9 mouse cellular contexts compared by ENCODE assay signal in the genomic region with DNA sequence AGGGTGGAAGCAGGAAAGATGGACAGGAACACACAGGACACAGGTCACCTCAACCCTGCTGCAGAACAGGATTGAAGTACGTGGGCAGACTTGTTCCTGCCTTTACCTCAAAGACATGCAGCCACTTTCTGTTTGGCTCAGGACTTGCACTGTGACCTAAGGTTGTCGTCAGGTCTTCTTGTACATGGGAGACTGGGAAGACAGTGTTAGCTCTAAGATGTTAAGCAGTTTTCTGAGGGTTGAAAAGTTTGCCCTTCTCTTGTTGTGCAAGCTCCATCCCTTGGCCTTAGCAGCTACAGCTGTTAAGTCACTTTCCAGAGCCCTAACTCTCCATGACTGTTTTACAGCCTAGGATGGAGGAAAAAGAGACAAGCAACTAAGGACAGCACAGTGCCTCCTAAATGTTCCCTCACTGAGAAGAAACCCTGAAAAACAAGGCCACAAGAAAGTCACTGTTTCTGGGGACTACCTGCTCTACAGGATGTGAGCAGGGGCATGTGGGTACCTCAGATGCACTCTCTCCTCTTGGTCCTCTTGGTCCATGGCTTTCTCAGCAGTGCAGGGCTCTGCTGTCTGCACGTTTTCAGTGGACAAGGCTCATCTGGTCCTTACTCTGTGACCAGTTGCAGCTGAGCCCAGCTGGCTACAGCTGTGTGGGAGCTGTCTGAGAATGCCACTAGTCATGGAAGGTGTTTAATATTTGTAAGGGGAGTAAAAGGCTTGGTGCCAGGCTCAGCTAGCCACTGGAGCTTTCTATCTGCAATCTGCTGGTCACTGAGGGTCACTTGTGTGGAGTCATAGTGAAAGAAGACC.
DNase-seq lines count a peak whose midpoint lies in the region; ATAC-seq and TF ChIP-seq lines count a peak whose summit lies in the region.
"Had no signal": no experiment of that assay in that cellular context is flagged by ENCODE, and none has a peak within 500 bp of the region (broad histone marks: within the 10 kb centered on the region; RNA-seq: fewer than 3 reads in every experiment).

No protein-coding gene starts in this region.

- no peak for ATAC-seq in embryonic facial prominence, embryonic 14.5 days (ENCODE audit: low read depth)
- ATAC-seq in lung, embryonic 16.5 days (ENCODE audit: low read depth) = peak; percentile 76
- ATAC-seq in liver, embryonic 12.5 days = no peak

- peaks cover 33% of the 10 kb centered on the region for H3K4me1 ChIP-seq in embryonic facial prominence, embryonic 14.5 days (ENCODE audit: control insufficient read depth, insufficient read depth, low read length)
- H3K4me1 ChIP-seq in embryonic facial prominence, embryonic 10.5 days = 0 out of 2 replicates have a peak, but pooled peaks cover 5% of the 10 kb centered on the region
- H3K4me1 ChIP-seq in heart, adult 2 months (ENCODE audit: control insufficient read depth, insufficient read depth, low read length) = peaks cover 15% of the 10 kb centered on the region
- peaks cover 8% of the 10 kb centered on the region; the same call in 1 of the 2 replicates for H3K4me1 ChIP-seq in lung, embryonic 16.5 days (replicated peaks; ENCODE audit: control insufficient read depth, insufficient read depth, low read length)
- no peaks in the 10 kb centered on the region for H3K4me1 ChIP-seq in liver, embryonic 12.5 days

- H3K9me3 ChIP-seq in embryonic facial prominence, embryonic 14.5 days (ENCODE audit: control insufficient read depth, low read length) = no peaks in the 10 kb centered on the region
- no peaks in the 10 kb centered on the region for H3K9me3 ChIP-seq in embryonic facial prominence, embryonic 10.5 days
- no peaks in the 10 kb centered on the region for H3K9me3 ChIP-seq in lung, embryonic 16.5 days (ENCODE audit: control insufficient read depth, low read length)
- no peaks in the 10 kb centered on the region for H3K9me3 ChIP-seq in liver, embryonic 12.5 days (replicated peaks)
- H3K9me3 ChIP-seq: embryonic facial prominence, embryonic 12.5 days had no signal

- H3K27me3 ChIP-seq in embryonic facial prominence, embryonic 14.5 days (replicated peaks; ENCODE audit: control insufficient read depth, insufficient read depth, low read length) = no peaks in the 10 kb centered on the region
- H3K27me3 ChIP-seq in embryonic facial prominence, embryonic 10.5 days (replicated peaks; ENCODE audit: low read depth, poor library complexity, severe bottlenecking) = no peaks in the 10 kb centered on the region
- no peaks in the 10 kb centered on the region for H3K27me3 ChIP-seq in heart, adult 2 months (ENCODE audit: control insufficient read depth, insufficient read depth, low read length)
- no peaks in the 10 kb centered on the region for H3K27me3 ChIP-seq in lung, embryonic 16.5 days (ENCODE audit: control insufficient read depth, insufficient read depth, low read depth, low read length)
- H3K27me3 ChIP-seq in liver, embryonic 12.5 days (replicated peaks) = no peaks in the 10 kb centered on the region
- H3K27me3 ChIP-seq: embryonic facial prominence, embryonic 12.5 days had no signal

- TF ChIP-seq CTCF in heart, adult 2 months (IDR thresholded peaks at IDR 0.05) = no peak

- no peaks in the 10 kb centered on the region for H3K36me3 ChIP-seq in embryonic facial prominence, embryonic 14.5 days (ENCODE audit: control insufficient read depth, insufficient read depth, low read length)
- no peaks in the 10 kb centered on the region for H3K36me3 ChIP-seq in embryonic facial prominence, embryonic 10.5 days (replicated peaks)
- H3K36me3 ChIP-seq in heart, adult 2 months (ENCODE audit: control insufficient read depth, insufficient read depth, low read length) = peaks cover 2% of the 10 kb centered on the region; the same call in 1 of the 2 replicates
- H3K36me3 ChIP-seq in lung, embryonic 16.5 days (ENCODE audit: control insufficient read depth, insufficient read depth, low read length) = no peaks in the 10 kb centered on the region
- H3K36me3 ChIP-seq in liver, embryonic 12.5 days = no peaks in the 10 kb centered on the region
- H3K36me3 ChIP-seq: embryonic facial prominence, embryonic 12.5 days had no signal

- H3K4me3 ChIP-seq in embryonic facial prominence, embryonic 14.5 days (ENCODE audit: low read depth, low read length) = no peak overlapping the region
- no peak overlapping the region for H3K4me3 ChIP-seq in embryonic facial prominence, embryonic 10.5 days
- no peak overlapping the region for H3K4me3 ChIP-seq in heart, adult 2 months
- no peak overlapping the region for H3K4me3 ChIP-seq in lung, embryonic 16.5 days (ENCODE audit: low read length)
- H3K4me3 ChIP-seq in liver, embryonic 12.5 days = no peak overlapping the region
- H3K4me3 ChIP-seq: embryonic facial prominence, embryonic 12.5 days had no signal

- no peak overlapping the region for H3K9ac ChIP-seq in embryonic facial prominence, embryonic 14.5 days (ENCODE audit: low read depth, low read length)
- H3K9ac ChIP-seq in heart, adult 2 months (ENCODE audit: low read depth, low read length) = no peak overlapping the region
- no peak overlapping the region for H3K9ac ChIP-seq in lung, embryonic 16.5 days (ENCODE audit: low read length)
- H3K9ac ChIP-seq in liver, embryonic 12.5 days = no peak overlapping the region
- H3K9ac ChIP-seq: embryonic facial prominence, embryonic 12.5 days had no signal

- DNase-seq in embryonic facial prominence, embryonic 14.5 days (ENCODE audit: low spot score) = no peak
- DNase-seq in embryonic facial prominence, embryonic 10.5 days (ENCODE audit: low spot score) = no peak
- peak; percentile 67 to 73 for DNase-seq in heart, adult 2 months
- DNase-seq in kidney, adult 18-20 months = peak; percentile 37
- DNase-seq in left cerebral cortex, postnatal 14 days (ENCODE audit: low spot score in 2 of 2) = no peak
- DNase-seq in frontal cortex, postnatal 25 days (ENCODE audit: low spot score in 2 of 2) = no peak

- H3K4me2 ChIP-seq in embryonic facial prominence, embryonic 14.5 days (ENCODE audit: low read depth, low read length) = no peak overlapping the region
- H3K4me2 ChIP-seq in lung, embryonic 16.5 days (ENCODE audit: low read depth, low read length) = no peak overlapping the region
- H3K4me2 ChIP-seq in liver, embryonic 12.5 days = no peak overlapping the region
- H3K4me2 ChIP-seq: embryonic facial prominence, embryonic 12.5 days had no signal

- peak; percentile 86; the same call in 1 of the 2 replicates for TF ChIP-seq EP300 in heart, adult 2 months (IDR thresholded peaks at IDR 0.05; ENCODE audit: insufficient read depth, low read depth, low read length)

- intact Hi-C loops in heart, adult 2 months (cut with DNase I) = loop anchor here (5.0 kb wide), 1 partner anchor 91 kb away; no protein-coding TSS in a partner anchor
- intact Hi-C loops in left cerebral cortex, postnatal 14 days (cut with DNase I) = no loop called here

- 58% methylated on average over 3 of the region's 3 CpGs for WGBS in embryonic facial prominence, embryonic 14.5 days
- WGBS in embryonic facial prominence, embryonic 10.5 days = 69% methylated on average over 3 of the region's 3 CpGs
- 55% methylated on average over 3 of the region's 3 CpGs for WGBS in heart, adult 2 months
- WGBS in lung, embryonic 16.5 days = 48% methylated on average over 3 of the region's 3 CpGs
- WGBS in liver, embryonic 12.5 days (ENCODE audit: insufficient replicate concordance) = 48% methylated on average over 3 of the region's 3 CpGs

- no peak for TF ChIP-seq POLR2A in heart, adult 2 months (IDR thresholded peaks at IDR 0.05; ENCODE audit: insufficient read depth, low read depth, low read length)

- peak overlapping the region; percentile 39 for H3K27ac ChIP-seq in embryonic facial prominence, embryonic 14.5 days (replicated peaks; ENCODE audit: low read depth, low read length)
- H3K27ac ChIP-seq in embryonic facial prominence, embryonic 10.5 days (replicated peaks) = no peak overlapping the region
- peak overlapping the region; percentile 60 for H3K27ac ChIP-seq in heart, adult 2 months
- no peak overlapping the region for H3K27ac ChIP-seq in lung, embryonic 16.5 days (ENCODE audit: low read length)
- H3K27ac ChIP-seq in liver, embryonic 12.5 days = no peak overlapping the region
- H3K27ac ChIP-seq: embryonic facial prominence, embryonic 12.5 days had no signal

- no peaks in the 10 kb centered on the region for H3K79me2 ChIP-seq in heart, adult 2 months (replicated peaks; ENCODE audit: control insufficient read depth, insufficient read depth, low read length)

Comparison
In these comparisons a context has a peak if more than half of its experiments do, and no peak if none do; other contexts are left out.
1. H3K27ac ChIP-seq: peak in embryonic facial prominence, embryonic 14.5 days (single experiment) and heart, adult 2 months (single experiment); none in embryonic facial prominence, embryonic 10.5 days (single experiment), lung, embryonic 16.5 days (single experiment) and liver, embryonic 12.5 days (single experiment).
2. DNase-seq: peak in heart, adult 2 months (2 of 2) and kidney, adult 18-20 months (single experiment); none in embryonic facial prominence, embryonic 14.5 days (single experiment), embryonic facial prominence, embryonic 10.5 days (single experiment), left cerebral cortex, postnatal 14 days (0 of 2) and frontal cortex, postnatal 25 days (0 of 2).